Mouse (Mus musculus) lung, embryonic 16.5 days (tissue): ENCODE measurements at regions not wholly inside any gene's neighbourhood (a gene's known extent, or its start where the extent isn't known, plus 50 kb on each side); places are given as distances from the start of the nearest gene placed in this dataset.
"Not testable (repeated sequence)": the region's sequence is repeated elsewhere in the genome, so short reads cannot be mapped to it uniquely, and the experiment has no call there.

Source experiments
- ATAC-seq: fragments of 200-750 bp; cut with Nextera tagmentation; 2 replicates; pipeline ENCODE4 v1.8.0; 2017; ENCODE audit warnings: low read depth, mild to moderate bottlenecking, moderate library complexity
- H3K27ac ChIP-seq: fragments of 300-500 bp; sonication (generic); 2 replicates; pipeline ENCODE4 v1.5.1; 2014; ENCODE audit warnings: mild to moderate bottlenecking, control low read depth, low read length
- H3K27me3 ChIP-seq: fragments of 300-500 bp; sonication (generic); 2 replicates; pipeline ENCODE4 v1.6.1; 2014; ENCODE audit warnings: low read depth, low read length, mixed read lengths; ENCODE audit not compliant: control insufficient read depth, insufficient read depth
- H3K36me3 ChIP-seq: fragments of 300-500 bp; sonication (generic); 2 replicates; pipeline ENCODE4 v1.6.1; 2014; ENCODE audit warnings: low read length; ENCODE audit not compliant: control insufficient read depth, insufficient read depth
- H3K4me1 ChIP-seq: fragments of 300-500 bp; sonication (generic); replicated peaks from 2 replicates; pipeline ENCODE4 v1.6.1; 2014; ENCODE audit warnings: low read length, mixed read lengths; ENCODE audit not compliant: control insufficient read depth, insufficient read depth
- H3K4me2 ChIP-seq: fragments of 300-500 bp; sonication (generic); 2 replicates; pipeline ENCODE4 v1.6.1; 2014; ENCODE audit warnings: low read depth, low read length, control low read depth
- H3K4me3 ChIP-seq: fragments of 300-500 bp; sonication (generic); 2 replicates; pipeline ENCODE4 v1.5.1; 2014; ENCODE audit warnings: mild to moderate bottlenecking, low read length, control low read depth
- H3K9ac ChIP-seq: fragments of 300-500 bp; sonication (generic); 2 replicates; pipeline ENCODE4 v1.6.1; 2014; ENCODE audit warnings: low read length, control low read depth
- H3K9me3 ChIP-seq: fragments of 300-500 bp; sonication (generic); 2 replicates; pipeline ENCODE4 v1.6.1; 2016; ENCODE audit warnings: low read length; ENCODE audit not compliant: control insufficient read depth
- WGBS: fragments of 180-500 bp; shearing (Covaris S2); extraction: QIAGEN DNeasy Blood & Tissue Kit; methylation state at CpG from one replicate; pipeline ENCODE4 v1.1.7; 2014; 5-methylcytosine and 5-hydroxymethylcytosine counted together

GRCm38 (mm10) chr7:64025155-64025554, 86.4 kb upstream of the Klf13 start:
- ATAC-seq: no peak
- no peak overlapping the region for H3K4me3 ChIP-seq
- H3K27ac ChIP-seq: no peak overlapping the region
- H3K9me3 ChIP-seq: no peaks in the 10 kb centered on the region
- no peak overlapping the region for H3K4me2 ChIP-seq
- 85% methylated on average over 2 of the region's 2 CpGs for whole genome bisulfite sequencing
- peaks cover 5% of the 10 kb centered on the region; the same call in 1 of the 2 replicates for H3K4me1 ChIP-seq
- H3K36me3 ChIP-seq: no peaks in the 10 kb centered on the region
- no peak overlapping the region for H3K9ac ChIP-seq
- no peaks in the 10 kb centered on the region for H3K27me3 ChIP-seq

- Histone ChIP-seq H3K27me3 (no peaks in the 10 kb centered on the region), H3K9ac (no peak overlapping the region), H3K36me3 (no peaks in the 10 kb centered on the region), H3K9me3 (no peaks in the 10 kb centered on the region), H3K4me1 (peaks cover 5% of the 10 kb centered on the region; the same call in 1 of the 2 replicates), H3K4me3 (no peak overlapping the region), H3K4me2 (no peak overlapping the region), H3K27ac (no peak overlapping the region)
- no peak for ATAC-seq
- 64% methylated on average over 4 of the region's 4 CpGs for WGBS
Measured at GRCm38 (mm10) chr7:64024253-64024652, 85.5 kb upstream of the Klf13 start.

GRCm38 (mm10) chr7:64022711-64023468, 84.2 kb upstream of the Klf13 start:
- Histone ChIP-seq H3K9me3 (no peaks in the 10 kb centered on the region), H3K27ac (no peak overlapping the region), H3K36me3 (no peaks in the 10 kb centered on the region), H3K4me3 (no peak overlapping the region), H3K4me1 (peaks cover 5% of the 10 kb centered on the region; the same call in 1 of the 2 replicates), H3K9ac (no peak overlapping the region), H3K27me3 (no peaks in the 10 kb centered on the region), H3K4me2 (no peak overlapping the region)
- peak; percentile 52; the same call in 1 of the 2 replicates for ATAC-seq
- 53% methylated on average over 7 of the region's 7 CpGs for WGBS

- Histone ChIP-seq H3K36me3 (no peaks in the 10 kb centered on the region), H3K9me3 (no peaks in the 10 kb centered on the region), H3K4me2 (no peak overlapping the region), H3K4me3 (no peak overlapping the region), H3K9ac (no peak overlapping the region), H3K27me3 (no peaks in the 10 kb centered on the region), H3K27ac (no peak overlapping the region), H3K4me1 (peaks cover 5% of the 10 kb centered on the region; the same call in 1 of the 2 replicates)
- peak; percentile 50 for ATAC-seq
- WGBS: 47% methylated on average over 9 of the region's 9 CpGs
Measured at GRCm38 (mm10) chr7:64021241-64022108, 82.8 kb upstream of the Klf13 start.

GRCm38 (mm10) chr7:64018107-64018506, 79.4 kb upstream of the Klf13 start:
- Histone ChIP-seq H3K4me3 (no peak overlapping the region), H3K36me3 (no peaks in the 10 kb centered on the region), H3K4me1 (peaks cover 5% of the 10 kb centered on the region; the same call in 1 of the 2 replicates), H3K9me3 (no peaks in the 10 kb centered on the region), H3K9ac (no peak overlapping the region), H3K4me2 (no peak overlapping the region), H3K27me3 (no peaks in the 10 kb centered on the region), H3K27ac (no peak overlapping the region)
- WGBS: 75% methylated on average over 3 of the region's 3 CpGs
- ATAC-seq: no peak

GRCm38 (mm10) chr7:64016874-64017273, 78.2 kb upstream of the Klf13 start:
- Histone ChIP-seq H3K27me3 (no peaks in the 10 kb centered on the region), H3K4me2 (no peak overlapping the region), H3K9ac (no peak overlapping the region), H3K27ac (no peak overlapping the region), H3K36me3 (no peaks in the 10 kb centered on the region), H3K4me1 (peaks cover 4% of the 10 kb centered on the region; the same call in 1 of the 2 replicates), H3K4me3 (no peak overlapping the region), H3K9me3 (no peaks in the 10 kb centered on the region)
- peak; percentile 63 for ATAC-seq
- WGBS: 60% methylated on average over 3 of the region's 3 CpGs

- not testable (repeated sequence) for H3K4me1 ChIP-seq, ATAC-seq, H3K27ac ChIP-seq, H3K4me3 ChIP-seq, H3K27me3 ChIP-seq, H3K36me3 ChIP-seq, H3K4me2 ChIP-seq, H3K9ac ChIP-seq, H3K9me3 ChIP-seq
- WGBS: 76% methylated on average over 2 of the region's 2 CpGs
Measured at GRCm38 (mm10) chr7:64015136-64015535, 76.4 kb upstream of the Klf13 start.

- WGBS: 73% methylated on average over 4 of the region's 7 CpGs
Measured at GRCm38 (mm10) chr7:64014227-64014626, 75.5 kb upstream of the Klf13 start.

GRCm38 (mm10) chr7:64013023-64013547, 74.4 kb upstream of the Klf13 start:
- H3K9me3 ChIP-seq: no peaks in the 10 kb centered on the region
- no peaks in the 10 kb centered on the region for H3K27me3 ChIP-seq
- ATAC-seq: no peak
- H3K27ac ChIP-seq: no peak overlapping the region
- no peak overlapping the region for H3K4me2 ChIP-seq
- WGBS: 37% methylated on average over 5 of the region's 5 CpGs
- no peak overlapping the region for H3K4me3 ChIP-seq
- no peaks in the 10 kb centered on the region for H3K36me3 ChIP-seq
- H3K4me1 ChIP-seq: no peaks in the 10 kb centered on the region
- H3K9ac ChIP-seq: no peak overlapping the region

More at GRCm38 (mm10) chr7:64014227-64014626, 75.5 kb upstream of the Klf13 start:
- H3K36me3 ChIP-seq: no peaks in the 10 kb centered on the region
- no peak overlapping the region for H3K4me2 ChIP-seq
- H3K27ac ChIP-seq: no peak overlapping the region
- no peaks in the 10 kb centered on the region for H3K9me3 ChIP-seq
- ATAC-seq: no peak
- H3K9ac ChIP-seq: no peak overlapping the region
- no peaks in the 10 kb centered on the region for H3K4me1 ChIP-seq
- no peak overlapping the region for H3K4me3 ChIP-seq
- H3K27me3 ChIP-seq: no peaks in the 10 kb centered on the region
